Mouse (Mus musculus) 3134 (cell line): Measurements from ENCODE around the gene Mrps2.

ENCODE experiments used
- DNase-seq: peaks from one replicate; pipeline ENCODE4 v3.0.0-alpha.2; 2011; ENCODE audit warnings: low spot score; ENCODE audit not compliant: insufficient read length; ENCODE audit errors: extremely low read depth

Mrps2 gene

GRCm38 (mm10) chr2:28467860-28468485, at the start of gene Mrps2:
Mrps2 (plus strand) TSS chr2:28468066.
- DNase-seq: peak; percentile 95

GRCm38 (mm10) chr2:28419898-28420297, 48.0 kb upstream of the Mrps2 start:
- peak; percentile 59 for DNase-seq

- no peak for DNase-seq
Measured at GRCm38 (mm10) chr2:28423167-28423566, 44.7 kb upstream of the Mrps2 start.

- no peak for DNase-seq
Measured at GRCm38 (mm10) chr2:28427226-28427625, 40.6 kb upstream of the Mrps2 start.

GRCm38 (mm10) chr2:28430846-28431245, 37.0 kb upstream of the Mrps2 start:
- DNase-seq: no peak

- DNase-seq: no peak
Measured at GRCm38 (mm10) chr2:28432811-28433210, 35.1 kb upstream of the Mrps2 start.

GRCm38 (mm10) chr2:28433512-28433911, 34.4 kb upstream of the Mrps2 start:
- DNase-seq: no peak

- no peak for DNase-seq
Measured at GRCm38 (mm10) chr2:28435401-28435800, 32.5 kb upstream of the Mrps2 start.

- DNase-seq: no peak
Measured at GRCm38 (mm10) chr2:28440842-28441241, 27.0 kb upstream of the Mrps2 start.

- DNase-seq: no peak
Measured at GRCm38 (mm10) chr2:28445082-28445481, 22.8 kb upstream of the Mrps2 start.

GRCm38 (mm10) chr2:28446181-28446514, 21.7 kb upstream of the Mrps2 start:
- DNase-seq: no peak

- no peak for DNase-seq
Measured at GRCm38 (mm10) chr2:28446515-28447314, 21.2 kb upstream of the Mrps2 start, which contains the start of gene Ppp1r26. Ppp1r26 (plus strand) TSS chr2:28446800.

GRCm38 (mm10) chr2:28447315-28447670, 20.6 kb upstream of the Mrps2 start:
- no peak for DNase-seq

GRCm38 (mm10) chr2:28451663-28452062, 16.2 kb upstream of the Mrps2 start:
- DNase-seq: no peak

- DNase-seq: no peak
Measured at GRCm38 (mm10) chr2:28453539-28453938, 14.3 kb upstream of the Mrps2 start.

GRCm38 (mm10) chr2:28456616-28457015, 11.2 kb upstream of the Mrps2 start:
- no peak for DNase-seq

- no peak for DNase-seq
Measured at GRCm38 (mm10) chr2:28463919-28464318, 3.9 kb upstream of the Mrps2 start.

- DNase-seq: no peak
Measured at GRCm38 (mm10) chr2:28464919-28465318, 2.9 kb upstream of the Mrps2 start.

- no peak for DNase-seq
Measured at GRCm38 (mm10) chr2:28465836-28466518, 1.9 kb upstream of the Mrps2 start, which contains the start of gene 1700007K13Rik. 1700007K13Rik (minus strand) TSS chr2:28466332.

- no peak for DNase-seq
Measured at GRCm38 (mm10) chr2:28468486-28469225, 790 bp downstream of the Mrps2 start.

- no peak for DNase-seq
Measured at GRCm38 (mm10) chr2:28469461-28469860, 1.6 kb downstream of the Mrps2 start.
